Mouse (Mus musculus): ENCODE data around the gene Pip4k2a.
"Not testable (repeated sequence)": the region's sequence is repeated elsewhere in the genome, so short reads cannot be mapped to it uniquely, and the experiment has no call there.

Gene Pip4k2a

GRCm38 (mm10) chr2:18921570-18922180, 76.3 kb downstream of the Pip4k2a start:
- no peak for DNase-seq

- no peak for DNase-seq
Measured at GRCm38 (mm10) chr2:18920461-18920877, 77.5 kb downstream of the Pip4k2a start.

GRCm38 (mm10) chr2:18919797-18920354, 78.0 kb downstream of the Pip4k2a start:
- no peak for DNase-seq

DNA sequence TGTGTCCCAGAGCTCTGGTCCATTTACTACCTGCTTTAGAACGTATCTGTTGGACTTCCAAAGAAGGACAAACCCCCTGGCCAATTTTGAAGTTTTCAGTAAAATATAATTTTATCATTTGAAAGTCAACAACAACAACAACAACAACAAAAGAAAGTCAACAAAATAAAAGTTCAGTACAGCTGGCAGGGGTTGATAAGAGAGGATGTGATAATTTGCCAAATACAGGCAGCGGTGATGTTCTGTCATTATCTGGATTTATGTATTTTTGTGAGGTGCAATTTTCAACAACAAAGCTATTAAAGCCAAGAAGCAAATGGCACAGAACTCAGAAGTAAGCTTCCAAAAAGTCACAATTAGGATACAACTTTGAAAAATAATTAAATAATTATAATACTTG, 80.1 kb downstream of the Pip4k2a start:
- DNase-seq, result no peak

DNA sequence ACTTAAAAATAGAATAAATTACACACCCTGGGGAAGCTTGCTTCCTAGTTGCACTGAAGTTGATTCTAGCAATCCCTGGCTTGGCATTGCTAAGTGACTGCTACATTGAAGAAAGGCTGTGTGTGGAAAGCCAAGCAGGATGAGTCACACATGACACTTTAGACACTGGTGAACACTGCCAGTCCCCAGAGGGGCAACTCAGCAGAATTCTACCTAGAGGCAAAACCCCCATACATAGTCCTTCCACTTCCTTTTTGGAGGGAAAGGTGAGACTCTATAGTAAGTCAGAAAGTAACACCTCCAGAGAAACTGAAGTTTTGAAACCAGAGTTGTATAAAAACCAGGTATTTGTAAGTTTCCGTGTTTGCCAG, 80.6 kb downstream of the Pip4k2a start:
- no peak for DNase-seq

DNA sequence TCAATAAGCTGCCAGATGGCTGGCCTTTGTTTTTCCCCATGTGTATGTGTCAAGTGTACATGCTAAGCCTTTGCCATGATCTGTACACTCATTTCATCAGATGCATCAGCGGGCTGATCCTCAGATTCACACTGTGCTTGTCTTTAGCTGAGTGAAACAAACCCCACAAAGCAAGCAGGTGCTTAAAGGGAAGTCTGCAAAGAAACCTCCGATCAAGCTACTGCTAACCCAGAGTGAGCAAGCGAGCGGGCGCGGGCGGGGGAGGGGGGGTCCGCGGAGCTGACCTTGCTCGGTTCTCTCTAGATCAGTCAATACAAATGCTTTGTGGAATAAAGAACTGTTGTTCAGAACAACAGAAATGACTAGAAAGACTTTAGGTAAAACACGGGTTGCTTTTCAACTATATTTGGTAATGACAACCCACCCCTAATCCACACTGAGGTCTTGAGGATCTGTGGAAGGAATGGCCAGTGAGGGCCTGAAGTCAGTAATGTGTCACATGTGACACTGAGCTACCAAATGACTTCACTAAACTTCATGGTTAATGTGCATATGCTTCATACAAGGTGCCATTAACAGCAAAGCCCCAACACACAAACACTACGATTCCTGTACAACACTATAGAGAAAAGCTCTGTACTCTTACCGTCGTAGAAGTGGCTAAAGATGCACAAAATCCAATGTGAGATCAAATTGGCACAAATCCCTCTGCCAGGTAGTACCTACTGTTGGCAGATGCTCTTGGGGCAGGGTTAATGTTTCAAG, 81.1 kb downstream of the Pip4k2a start:
- DNase-seq, result no peak

DNA sequence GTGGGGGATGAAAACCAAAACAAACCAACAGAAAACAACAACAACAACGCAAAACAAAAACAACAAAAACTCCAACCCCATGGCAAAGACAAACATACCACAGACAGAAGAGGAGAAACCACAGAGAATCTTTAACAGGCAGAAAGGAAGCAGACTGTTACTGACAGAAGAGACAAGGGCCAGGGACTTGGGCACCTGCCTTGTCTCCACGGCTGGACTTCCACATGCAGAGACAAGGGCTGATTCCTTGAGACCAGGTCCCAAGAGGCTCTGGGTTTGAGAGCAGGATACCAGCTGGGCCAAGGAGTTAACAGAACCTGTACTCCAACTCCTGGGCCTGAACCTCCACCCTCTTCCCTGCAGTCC, 81.9 kb downstream of the Pip4k2a start:
- DNase-seq, result no peak

DNA sequence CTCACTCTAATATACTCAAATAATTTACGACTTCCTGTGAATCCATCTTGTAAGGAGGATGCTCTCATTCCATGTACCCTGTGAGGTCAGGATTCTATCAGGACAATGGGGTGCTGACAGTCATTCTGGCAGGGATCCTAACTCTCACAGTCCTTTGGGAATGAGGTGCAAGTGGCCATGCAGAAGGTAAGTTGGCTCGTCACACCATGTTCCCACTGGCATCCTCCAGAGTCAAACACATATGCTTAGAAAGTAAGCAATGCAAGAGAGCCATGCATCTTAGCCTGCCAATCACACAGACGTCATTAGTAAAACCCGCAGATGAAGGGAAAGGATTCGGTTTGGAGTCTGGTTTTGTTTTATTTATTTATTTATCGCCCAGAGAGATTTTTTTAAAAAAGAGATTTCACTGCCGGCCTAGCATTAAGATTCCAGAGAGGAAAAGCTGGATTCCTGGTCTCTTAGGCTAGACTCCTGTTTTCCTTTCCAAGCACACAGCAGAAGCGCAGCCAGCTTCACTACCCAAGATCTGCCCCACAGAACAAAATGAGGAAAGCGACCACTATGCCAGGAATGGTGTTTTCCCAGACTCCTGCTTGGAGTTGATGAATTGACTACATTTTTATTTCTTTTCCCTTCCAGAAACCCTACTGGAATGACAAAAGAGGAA, 82.4 kb downstream of the Pip4k2a start:
- no peak for DNase-seq

- DNase-seq, result no peak
Measured at GRCm38 (mm10) chr2:18914750-18915149, 83.2 kb downstream of the Pip4k2a start.

GRCm38 (mm10) chr2:18913642-18914041, 84.3 kb downstream of the Pip4k2a start:
- no peak for DNase-seq

- DNase-seq, result no peak
Measured at GRCm38 (mm10) chr2:18911251-18911934, 86.5 kb downstream of the Pip4k2a start.

DNA sequence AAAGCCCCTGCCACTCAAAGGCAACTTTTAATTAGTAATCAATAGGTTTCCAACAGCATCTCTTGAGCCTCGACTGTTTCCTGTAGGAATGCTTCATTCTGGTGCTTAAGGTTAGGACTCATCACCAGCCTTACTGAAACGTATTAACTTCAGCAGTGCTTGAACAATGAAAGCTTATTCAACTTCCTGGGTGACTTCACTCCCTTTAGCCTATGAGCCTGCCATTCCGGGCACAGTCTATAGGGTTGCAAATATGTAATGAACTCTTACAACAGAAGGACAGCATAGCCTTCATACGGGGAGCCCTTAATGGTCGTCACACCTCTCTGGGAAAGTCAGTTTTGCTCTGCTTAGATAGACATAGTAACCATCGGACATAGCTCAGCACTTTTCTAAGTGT, 87.7 kb downstream of the Pip4k2a start:
- DNase-seq, result no peak

DNA sequence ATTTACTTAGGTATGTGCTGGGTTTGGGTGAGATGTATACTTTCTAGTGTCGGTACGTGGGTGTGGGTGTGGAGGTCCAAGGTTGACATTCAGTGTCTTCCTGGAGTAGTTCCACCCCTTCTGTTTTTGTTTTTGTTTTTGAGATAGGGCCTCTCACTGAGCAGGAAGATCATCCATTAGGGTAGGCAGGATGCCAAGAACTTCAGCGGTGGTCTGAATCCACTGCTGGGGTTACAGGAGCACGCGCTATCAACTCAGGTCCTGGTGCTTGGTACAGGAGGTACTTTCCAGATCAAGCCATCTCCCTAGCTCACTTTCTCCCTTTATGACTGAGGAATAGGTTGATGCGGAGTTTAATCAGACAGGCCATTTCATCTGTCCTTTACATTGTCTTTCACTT, 88.2 kb downstream of the Pip4k2a start:
- DNase-seq, result no peak

DNA sequence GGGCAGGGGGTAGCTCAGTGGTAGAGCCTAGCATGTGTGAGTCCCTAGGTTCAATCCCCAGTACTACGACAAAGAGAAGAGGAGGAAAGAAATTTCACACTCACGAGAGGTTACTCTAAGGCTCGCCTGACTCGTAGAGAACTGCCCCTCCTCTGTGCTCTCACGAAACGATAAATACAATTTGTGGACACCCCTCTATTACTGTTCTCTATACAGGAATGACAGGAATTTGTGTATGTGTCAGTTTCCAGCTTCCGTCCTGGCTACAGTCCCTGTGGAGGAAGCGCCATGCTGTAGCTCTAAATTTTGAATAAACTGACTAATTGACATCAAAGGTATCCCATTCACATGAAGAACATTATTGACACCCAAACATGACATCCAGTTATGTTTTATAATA, 90.7 kb downstream of the Pip4k2a start:
- DNase-seq, result no peak

GRCm38 (mm10) chr2:18906421-18907084, 91.4 kb downstream of the Pip4k2a start:
- no peak for DNase-seq

DNA sequence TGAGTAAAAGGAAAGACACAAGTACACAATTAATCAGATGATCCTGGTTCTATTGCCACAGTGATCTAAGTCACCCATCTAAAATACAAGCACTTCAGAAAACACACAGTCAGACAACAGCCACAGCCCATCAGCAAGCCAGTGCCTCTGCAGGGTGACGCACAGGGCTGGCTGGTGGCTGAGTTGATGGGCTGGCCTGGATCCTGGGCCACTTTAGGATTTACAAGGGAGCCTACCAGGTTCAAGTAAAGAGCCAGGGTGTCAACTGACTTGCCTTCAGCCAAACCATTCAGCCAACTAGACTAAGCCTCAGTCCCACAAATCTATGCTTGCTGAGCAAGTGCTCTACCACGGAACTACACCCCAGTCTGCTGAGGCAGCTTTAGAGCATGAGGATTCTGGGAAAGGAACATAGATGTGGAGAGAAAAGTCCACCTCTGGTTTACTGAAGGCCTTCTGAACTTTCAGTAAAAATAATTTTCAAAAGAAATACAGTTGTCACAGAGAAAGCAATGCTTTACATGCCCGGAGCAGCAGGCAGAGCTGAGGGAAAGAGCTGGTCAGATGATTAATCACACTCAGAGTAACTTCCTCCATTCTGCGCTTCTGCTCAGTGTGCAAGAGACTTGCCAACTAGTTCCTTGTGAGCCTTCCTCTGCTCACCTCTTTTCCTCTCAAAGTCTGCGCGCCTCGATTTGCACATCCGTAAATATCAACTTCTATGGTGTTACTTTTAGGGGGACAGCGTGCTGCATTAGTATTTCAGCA, 94.4 kb downstream of the Pip4k2a start:
- no peak for DNase-seq

DNA sequence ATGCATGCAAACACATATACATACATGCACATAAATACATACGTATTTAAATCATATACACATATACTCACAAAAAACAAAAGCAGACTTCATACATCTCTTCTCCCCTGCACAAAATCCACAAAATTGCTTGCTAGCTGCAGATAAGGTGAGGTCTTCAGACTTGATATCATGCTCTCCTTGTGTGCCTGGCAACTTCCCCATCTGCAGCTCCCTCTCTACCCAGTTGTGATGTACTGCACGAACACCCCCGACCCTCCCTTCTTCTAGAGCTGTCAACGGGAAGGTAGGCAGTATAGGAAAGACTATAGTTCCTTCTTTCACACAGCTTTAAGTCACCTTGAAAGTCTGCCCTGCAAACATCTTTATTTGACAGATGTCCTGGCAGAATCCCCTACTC, 96.8 kb downstream of the Pip4k2a start:
- DNase-seq, result no peak

DNA sequence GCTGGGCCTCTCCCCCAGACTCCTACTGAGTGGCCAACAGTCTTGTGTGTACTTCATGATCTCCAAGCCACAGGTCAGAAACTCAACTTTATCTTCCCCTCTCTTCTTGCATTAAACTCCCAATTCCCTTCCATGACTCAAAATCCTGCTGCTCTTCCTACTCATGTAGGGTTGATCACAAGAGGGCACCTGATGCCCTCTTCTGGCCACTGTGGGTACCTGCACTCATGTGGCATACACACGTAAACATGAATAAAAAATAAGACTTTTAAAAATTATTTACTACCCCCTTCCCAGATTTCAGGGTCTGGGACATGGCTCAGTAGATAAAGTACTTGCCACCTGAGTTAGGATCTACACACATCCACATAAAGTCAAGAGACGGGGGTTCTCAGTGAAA, 97.3 kb downstream of the Pip4k2a start:
- DNase-seq, result no peak

- DNase-seq, result no peak
Measured at GRCm38 (mm10) chr2:18897742-18898256, 100.1 kb downstream of the Pip4k2a start.

GRCm38 (mm10) chr2:18896015-18896414, 101.9 kb downstream of the Pip4k2a start:
- no peak for DNase-seq

GRCm38 (mm10) chr2:18893336-18893735, 104.6 kb downstream of the Pip4k2a start:
- not testable (repeated sequence) for DNase-seq
